Mouse (Mus musculus): ENCODE data around the gene Neurod2. TPM values are rescaled to one million over a fixed set of nuclear protein-coding genes. Genes with fewer than 3 reads are reported as not detected.

The Neurod2 gene
- total RNA-seq, 2 experiments from 2014 or later = 158 to 159 TPM

Other genes with a start within 250 kb of the Neurod2 start
- gene Fbxl20, start 179.2 kb downstream of the Neurod2 start, total RNA-seq (2021) = 10 to 100 TPM; 31.2 to 33.2 TPM
- gene Med1, start 136.4 kb downstream of the Neurod2 start, total RNA-seq (2021) = 10 to 100 TPM; 45.3 to 48.4 TPM
- gene Cdk12, start 126.6 kb downstream of the Neurod2 start, total RNA-seq (2021) = 10 to 100 TPM; 35.9 to 37.9 TPM
- 10 to 100 TPM; 59.9 to 65.4 TPM for gene Ppp1r1b, start 18.8 kb upstream of the Neurod2 start, total RNA-seq (2021)
- gene Stard3, start 28.7 kb upstream of the Neurod2 start, total RNA-seq (2021) = 10 to 100 TPM; 35.3 to 36.7 TPM
- gene Tcap, start 54.2 kb upstream of the Neurod2 start, total RNA-seq (2021) = under 1 TPM; 0.92 to 0.96 TPM
- gene Pnmt, start 56.8 kb upstream of the Neurod2 start, total RNA-seq (2021) = under 1 TPM in 1 of 2 experiments, not detected in 1; 0.37 TPM
- 1 to 10 TPM; 8.7 to 9.1 TPM for gene Pgap3, start 70.8 kb upstream of the Neurod2 start, total RNA-seq (2021)
- gene Erbb2, start 82.8 kb upstream of the Neurod2 start, total RNA-seq (2021) = 1 to 10 TPM; 1.4 to 1.9 TPM
- gene Mien1, start 109.3 kb upstream of the Neurod2 start, total RNA-seq (2021) = 10 to 100 TPM; 83.0 to 95.4 TPM
- 1 to 10 TPM; 1.2 to 2.1 TPM for gene Grb7, start 116.7 kb upstream of the Neurod2 start, total RNA-seq (2021)
- not detected for gene Ikzf3, start 216.4 kb upstream of the Neurod2 start, total RNA-seq (2021)
- gene Zpbp2, start 221.4 kb upstream of the Neurod2 start, total RNA-seq (2021) = not detected

Data from layer of hippocampus, adult 18-20 months (tissue).